Mouse (Mus musculus): ENCODE measurements around the gene Zfp651. TPM values are rescaled to one million over a fixed set of nuclear protein-coding genes. Genes with fewer than 3 reads are reported as not detected.

The Zfp651 gene
- total RNA-seq, 1 experiment, result 8.0 TPM

DNA sequence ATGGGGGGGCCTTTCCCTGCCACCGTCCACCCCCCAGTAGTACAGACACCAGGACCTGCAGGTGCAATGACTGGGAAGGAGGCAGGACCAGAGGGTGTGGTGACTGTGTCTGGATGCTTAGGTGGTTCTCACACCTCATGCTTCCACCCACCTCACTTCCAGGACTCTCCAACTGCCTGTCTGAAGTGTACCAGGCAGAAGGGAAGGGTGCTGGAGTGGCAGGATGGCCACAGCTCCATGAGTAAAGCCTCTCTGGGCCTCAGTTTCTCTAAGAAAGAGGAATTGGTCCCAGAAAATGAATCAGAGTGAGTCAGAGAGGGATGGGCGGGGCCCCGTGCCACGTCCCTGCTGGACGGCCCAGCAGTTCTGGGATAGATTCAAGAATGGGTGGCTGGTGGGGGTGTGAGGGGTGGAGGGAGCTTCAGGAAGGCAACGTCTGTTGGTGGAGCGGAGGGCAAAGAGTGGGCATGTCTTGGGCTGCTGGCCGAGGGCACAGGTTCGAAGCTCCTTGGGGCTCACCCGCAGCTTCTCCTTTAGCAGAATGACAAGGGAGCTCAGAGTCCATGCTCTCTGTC is 2.0 kb downstream of the Zfp651 start:
- no peak for TF ChIP-seq MAFK (IDR thresholded peaks at IDR 0.05; ENCODE audit: insufficient read depth, low read depth, low read length)
- no peak for TF ChIP-seq ZC3H11A (IDR thresholded peaks at IDR 0.05; ENCODE audit: borderline replicate concordance, low read depth, low read length)
- no peak for TF ChIP-seq HCFC1 (IDR thresholded peaks at IDR 0.05; ENCODE audit: borderline replicate concordance, insufficient read depth, low read length)
- no peak for TF ChIP-seq ZNF384 (IDR thresholded peaks at IDR 0.05; ENCODE audit: low read depth, low read length)
- TF ChIP-seq CHD2 (IDR thresholded peaks at IDR 0.05; ENCODE audit: low read depth, low read length), result no peak
- H3K9me3 ChIP-seq (ENCODE audit: control insufficient read depth, insufficient read depth, low read depth, low read length), result no peaks in the 10 kb centered on the region
- H3K27ac ChIP-seq (ENCODE audit: insufficient read depth, low read depth, low read length, poor library complexity, severe bottlenecking), result no peak overlapping the region
- DNase-seq (ENCODE audit: low read depth, low spot score), result no peak
- H3K4me1 ChIP-seq (ENCODE audit: control insufficient read depth in 2 of 2, insufficient read depth in 2 of 2, low read length in 2 of 2, poor library complexity in 1 of 2), result peaks cover 0 to 29% of the 10 kb centered on the region in 2 experiments; a peak in 2 of 4 replicates
- H3K36me3 ChIP-seq (ENCODE audit: control insufficient read depth, insufficient read depth, low read length, poor library complexity, severe bottlenecking), result peaks cover 7% of the 10 kb centered on the region
- peak overlapping the region; percentile 73 to 77; a peak in 3 of 4 replicates for H3K4me3 ChIP-seq (ENCODE audit: insufficient read depth in 1 of 2, low read depth in 1 of 2, low read length in 2 of 2, poor library complexity in 1 of 2, severe bottlenecking in 1 of 2)
- in situ Hi-C loops (cut with MboI; ENCODE audit: low sequenced_read_pairs in 2 of 2, unreplicated experiment in 2 of 2), result no loop called here
- peak overlapping the region; percentile 84 for H3K9ac ChIP-seq (ENCODE audit: insufficient read depth, low read depth, low read length, poor library complexity, severe bottlenecking)

DNA sequence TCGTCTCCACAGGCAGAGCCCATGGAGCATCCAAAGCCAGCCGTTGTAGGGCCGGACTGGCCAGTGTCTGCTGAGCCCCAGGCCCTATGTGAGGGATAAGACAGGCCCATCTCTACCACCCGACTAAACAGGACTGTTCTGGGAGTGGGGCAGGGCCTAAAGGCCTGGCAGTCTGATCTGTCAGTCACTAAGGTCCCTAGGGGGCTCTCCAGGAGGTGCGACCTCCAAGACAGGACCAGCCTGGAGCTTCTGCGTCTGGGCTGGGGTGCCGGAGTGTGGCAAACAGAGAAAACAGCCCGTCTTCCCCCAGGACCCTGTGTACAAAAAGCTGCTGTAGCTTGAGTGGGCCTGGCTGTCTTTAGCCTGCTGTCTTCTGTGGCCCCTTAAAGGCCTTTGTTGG is 2.7 kb downstream of the Zfp651 start:
- Histone ChIP-seq H3K9me3 (ENCODE audit: control insufficient read depth, insufficient read depth, low read depth, low read length) (no peaks in the 10 kb centered on the region), H3K36me3 (ENCODE audit: control insufficient read depth, insufficient read depth, low read length, poor library complexity, severe bottlenecking) (peaks cover 4% of the 10 kb centered on the region), H3K27ac (ENCODE audit: insufficient read depth, low read depth, low read length, poor library complexity, severe bottlenecking) (no peak overlapping the region), H3K4me3 (ENCODE audit: insufficient read depth in 1 of 2, low read depth in 1 of 2, low read length in 2 of 2, poor library complexity in 1 of 2, severe bottlenecking in 1 of 2) (no peak overlapping the region), H3K9ac (ENCODE audit: insufficient read depth, low read depth, low read length, poor library complexity, severe bottlenecking) (no peak overlapping the region), H3K4me1 (ENCODE audit: control insufficient read depth in 2 of 2, insufficient read depth in 2 of 2, low read length in 2 of 2, poor library complexity in 1 of 2) (peaks cover 0 to 29% of the 10 kb centered on the region in 2 experiments; a peak in 2 of 4 replicates)
- in situ Hi-C loops (cut with MboI; ENCODE audit: low sequenced_read_pairs in 2 of 2, unreplicated experiment in 2 of 2), result no loop called here
- DNase-seq (ENCODE audit: low read depth, low spot score), result no peak
- TF ChIP-seq HCFC1 (IDR thresholded peaks at IDR 0.05; ENCODE audit: borderline replicate concordance, insufficient read depth, low read length), result no peak
- TF ChIP-seq MAFK (IDR thresholded peaks at IDR 0.05; ENCODE audit: insufficient read depth, low read depth, low read length), result no peak
- TF ChIP-seq ZC3H11A (IDR thresholded peaks at IDR 0.05; ENCODE audit: borderline replicate concordance, low read depth, low read length), result no peak

DNA sequence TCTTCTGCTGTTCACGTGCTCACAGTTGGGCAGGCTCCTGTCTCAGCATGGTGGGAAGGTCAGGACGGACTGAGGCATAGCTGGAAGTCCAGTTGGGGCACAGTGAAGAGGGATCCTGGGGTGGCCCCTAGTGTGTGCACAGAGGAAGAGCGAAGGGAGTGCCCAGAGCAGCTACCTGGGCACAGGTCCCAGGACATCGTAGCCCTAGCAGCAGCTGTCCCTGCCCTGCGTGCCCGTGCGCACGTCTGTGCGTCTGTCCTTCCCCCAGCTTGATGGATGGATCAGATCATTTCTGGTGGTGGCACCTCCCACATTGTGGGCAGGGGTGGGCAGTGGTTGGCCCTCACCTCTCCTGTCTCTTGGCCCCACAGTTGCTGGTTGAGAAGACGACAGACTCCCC is 3.1 kb downstream of the Zfp651 start:
- Histone ChIP-seq H3K27ac (ENCODE audit: insufficient read depth, low read depth, low read length, poor library complexity, severe bottlenecking) (no peak overlapping the region), H3K9me3 (ENCODE audit: control insufficient read depth, insufficient read depth, low read depth, low read length) (no peaks in the 10 kb centered on the region), H3K9ac (ENCODE audit: insufficient read depth, low read depth, low read length, poor library complexity, severe bottlenecking) (no peak overlapping the region), H3K4me3 (ENCODE audit: insufficient read depth in 1 of 2, low read depth in 1 of 2, low read length in 2 of 2, poor library complexity in 1 of 2, severe bottlenecking in 1 of 2) (no peak overlapping the region), H3K36me3 (ENCODE audit: control insufficient read depth, insufficient read depth, low read length, poor library complexity, severe bottlenecking) (peaks cover 3% of the 10 kb centered on the region; the same call in 1 of the 2 replicates), H3K4me1 (ENCODE audit: control insufficient read depth in 2 of 2, insufficient read depth in 2 of 2, low read length in 2 of 2, poor library complexity in 1 of 2) (peaks cover 0 to 29% of the 10 kb centered on the region in 2 experiments; a peak in 2 of 4 replicates)
- TF ChIP-seq CHD2 (IDR thresholded peaks at IDR 0.05; ENCODE audit: low read depth, low read length), result no peak
- no peak for TF ChIP-seq MAFK (IDR thresholded peaks at IDR 0.05; ENCODE audit: insufficient read depth, low read depth, low read length)
- no peak for TF ChIP-seq ZC3H11A (IDR thresholded peaks at IDR 0.05; ENCODE audit: borderline replicate concordance, low read depth, low read length)
- TF ChIP-seq ZNF384 (IDR thresholded peaks at IDR 0.05; ENCODE audit: low read depth, low read length), result no peak
- no peak for TF ChIP-seq HCFC1 (IDR thresholded peaks at IDR 0.05; ENCODE audit: borderline replicate concordance, insufficient read depth, low read length)
- no peak for DNase-seq (ENCODE audit: low read depth, low spot score)
- in situ Hi-C loops (cut with MboI; ENCODE audit: low sequenced_read_pairs in 2 of 2, unreplicated experiment in 2 of 2), result no loop called here

DNA sequence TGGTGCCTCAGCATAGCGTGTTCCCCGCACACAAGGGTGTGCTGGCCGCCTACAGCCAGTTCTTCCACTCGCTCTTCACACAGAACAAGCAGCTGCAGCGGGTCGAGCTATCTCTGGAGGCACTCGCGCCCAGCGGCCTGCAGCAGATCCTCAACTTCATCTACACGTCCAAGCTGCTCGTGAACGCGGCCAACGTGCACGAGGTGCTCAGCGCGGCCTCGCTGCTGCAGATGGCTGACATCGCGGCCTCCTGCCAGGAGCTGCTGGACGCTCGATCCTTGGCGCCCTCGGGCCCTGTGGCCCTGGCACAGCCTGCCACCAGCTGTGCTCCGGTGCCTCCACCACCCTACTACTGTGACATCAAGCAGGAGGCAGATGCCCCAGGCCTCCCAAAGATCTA is 3.6 kb downstream of the Zfp651 start:
- TF ChIP-seq ZC3H11A (IDR thresholded peaks at IDR 0.05; ENCODE audit: borderline replicate concordance, low read depth, low read length), result no peak
- no peak for TF ChIP-seq HCFC1 (IDR thresholded peaks at IDR 0.05; ENCODE audit: borderline replicate concordance, insufficient read depth, low read length)
- TF ChIP-seq CHD2 (IDR thresholded peaks at IDR 0.05; ENCODE audit: low read depth, low read length), result no peak
- TF ChIP-seq ZNF384 (IDR thresholded peaks at IDR 0.05; ENCODE audit: low read depth, low read length), result no peak
- no peak for TF ChIP-seq MAFK (IDR thresholded peaks at IDR 0.05; ENCODE audit: insufficient read depth, low read depth, low read length)
- Histone ChIP-seq H3K27ac (ENCODE audit: insufficient read depth, low read depth, low read length, poor library complexity, severe bottlenecking) (no peak overlapping the region), H3K9ac (ENCODE audit: insufficient read depth, low read depth, low read length, poor library complexity, severe bottlenecking) (no peak overlapping the region), H3K9me3 (ENCODE audit: control insufficient read depth, insufficient read depth, low read depth, low read length) (no peaks in the 10 kb centered on the region), H3K4me1 (ENCODE audit: control insufficient read depth in 2 of 2, insufficient read depth in 2 of 2, low read length in 2 of 2, poor library complexity in 1 of 2) (peaks cover 0 to 27% of the 10 kb centered on the region in 2 experiments; a peak in 2 of 4 replicates), H3K4me3 (ENCODE audit: insufficient read depth in 1 of 2, low read depth in 1 of 2, low read length in 2 of 2, poor library complexity in 1 of 2, severe bottlenecking in 1 of 2) (peak overlapping the region in 1 of 2 experiments; percentile 23; a peak in 1 of 4 replicates), H3K36me3 (ENCODE audit: control insufficient read depth, insufficient read depth, low read length, poor library complexity, severe bottlenecking) (peaks cover 5% of the 10 kb centered on the region; the same call in 1 of the 2 replicates)
- DNase-seq (ENCODE audit: low read depth, low spot score), result no peak
- in situ Hi-C loops (cut with MboI; ENCODE audit: low sequenced_read_pairs in 2 of 2, unreplicated experiment in 2 of 2), result no loop called here
